ENCODE assay signal across 9 mouse cellular contexts in the genomic region with DNA sequence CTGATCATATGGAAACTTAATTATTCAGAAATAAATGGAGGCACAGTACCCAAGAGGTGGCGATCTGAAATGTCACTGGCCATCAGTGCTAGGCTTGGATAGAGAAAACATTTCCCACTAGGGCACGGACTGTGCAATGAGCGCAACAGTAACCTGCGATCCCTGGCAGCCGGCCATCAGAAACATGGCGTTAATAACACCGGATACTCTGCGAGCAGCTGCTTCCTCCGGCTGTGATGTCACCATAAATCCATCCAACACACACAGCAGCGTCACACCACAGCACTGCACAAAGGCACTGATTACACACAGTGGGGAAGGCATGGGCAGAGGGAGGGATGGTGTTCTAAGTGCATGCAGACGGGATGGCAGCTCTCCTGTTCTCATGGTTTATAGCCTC. TPM values are rescaled to one million over a fixed set of nuclear protein-coding genes. Genes with fewer than 3 reads are reported as not detected.
DNase-seq lines count a peak whose midpoint lies in the region; ATAC-seq and TF ChIP-seq lines count a peak whose summit lies in the region.
"Had no signal": no experiment of that assay in that cellular context is flagged by ENCODE, and none has a peak within 500 bp of the region (broad histone marks: within the 10 kb centered on the region; RNA-seq: fewer than 3 reads in every experiment).

No protein-coding gene starts in this region.

- H3K9me3 ChIP-seq in hindbrain, embryonic 13.5 days, result no peaks in the 10 kb centered on the region
- no peaks in the 10 kb centered on the region for H3K9me3 ChIP-seq in lung, embryonic 14.5 days (ENCODE audit: low read depth, low read length)

- peak overlapping the region; percentile 6; the same call in 1 of the 2 replicates for H3K4me2 ChIP-seq in hindbrain, embryonic 13.5 days
- H3K4me2 ChIP-seq in lung, embryonic 14.5 days, result no peak overlapping the region

- peak; percentile 83 for DNase-seq in retina, postnatal 1 day
- DNase-seq in retina, embryonic 14.5 days (ENCODE audit: low spot score), result no peak
- DNase-seq in gastrocnemius, postnatal 10 days, result peak; percentile 75
- DNase-seq in lung, embryonic 14.5 days, result peak; percentile 91
- DNase-seq in splenic B cell, adult 2 months (ENCODE audit: low read depth, low spot score), result peak; percentile 20
- DNase-seq in thymus, adult 2 months, result no peak

- H3K9ac ChIP-seq in hindbrain, embryonic 13.5 days, result peak overlapping the region; percentile 46
- 0 out of 2 replicates have a peak overlapping the region, but pooled peaks have one; percentile 3 for H3K9ac ChIP-seq in lung, embryonic 14.5 days

- no peak for TF ChIP-seq POLR2A in thymus, adult 2 months (IDR thresholded peaks at IDR 0.05; ENCODE audit: control insufficient read depth, extremely low read depth, insufficient read depth, low read length, poor library complexity)

- ATAC-seq in hindbrain, embryonic 13.5 days (ENCODE audit: low FRiP score), result no peak; the same call in 1 of the 2 replicates
- peak; percentile 28; the same call in 1 of the 2 replicates for ATAC-seq in lung, embryonic 14.5 days (ENCODE audit: insufficient read depth)
- no peak for ATAC-seq in inflammation-experienced regulatory T-cells, adult 6 months
- ATAC-seq: Patski had no signal

- peak overlapping the region; percentile 100 for H3K27ac ChIP-seq in hindbrain, embryonic 13.5 days
- H3K27ac ChIP-seq in lung, embryonic 14.5 days (ENCODE audit: low read depth), result peak overlapping the region; percentile 28; the same call in 1 of the 2 replicates
- no peak overlapping the region for H3K27ac ChIP-seq in thymus, adult 2 months (ENCODE audit: control insufficient read depth, insufficient read depth, low read length)

- no peak overlapping the region for H3K4me3 ChIP-seq in hindbrain, embryonic 13.5 days
- no peak overlapping the region for H3K4me3 ChIP-seq in lung, embryonic 14.5 days (ENCODE audit: low read depth, low read length)
- no peak overlapping the region for H3K4me3 ChIP-seq in thymus, adult 2 months (ENCODE audit: control insufficient read depth, insufficient read depth, low read length)

- H3K27me3 ChIP-seq in hindbrain, embryonic 13.5 days, result no peaks in the 10 kb centered on the region
- no peaks in the 10 kb centered on the region for H3K27me3 ChIP-seq in lung, embryonic 14.5 days (ENCODE audit: insufficient read depth, low read length)
- H3K27me3 ChIP-seq in splenic B cell, adult 2 months (ENCODE audit: control insufficient read depth, insufficient read depth, low read length, poor library complexity, severe bottlenecking), result no peaks in the 10 kb centered on the region
- H3K27me3 ChIP-seq in thymus, adult 2 months (ENCODE audit: control insufficient read depth, insufficient read depth, low read length), result no peaks in the 10 kb centered on the region
- H3K27me3 ChIP-seq: Patski had no signal

- 33% methylated on average over 11 of the region's 11 CpGs for WGBS in hindbrain, embryonic 13.5 days
- WGBS in lung, embryonic 14.5 days, result 26% methylated on average over 11 of the region's 11 CpGs
- 53% methylated on average over 11 of the region's 11 CpGs for whole genome bisulfite sequencing in thymus, adult 2 months

- H3K4me1 ChIP-seq in hindbrain, embryonic 13.5 days (replicated peaks), result peaks cover 69% of the 10 kb centered on the region
- H3K4me1 ChIP-seq in lung, embryonic 14.5 days (ENCODE audit: insufficient read depth), result peaks cover 43% of the 10 kb centered on the region
- peaks cover 34% of the 10 kb centered on the region for H3K4me1 ChIP-seq in thymus, adult 2 months (replicated peaks; ENCODE audit: control insufficient read depth, insufficient read depth, low read length)

- H3K36me3 ChIP-seq in hindbrain, embryonic 13.5 days, result peaks cover 15% of the 10 kb centered on the region
- H3K36me3 ChIP-seq in lung, embryonic 14.5 days (ENCODE audit: insufficient read depth), result peaks cover 11% of the 10 kb centered on the region; the same call in 1 of the 2 replicates
- no peaks in the 10 kb centered on the region for H3K36me3 ChIP-seq in splenic B cell, adult 2 months (ENCODE audit: control insufficient read depth, insufficient read depth, low read length, poor library complexity, severe bottlenecking)
- H3K36me3 ChIP-seq in thymus, adult 2 months (ENCODE audit: control insufficient read depth, insufficient read depth, low read length), result no peaks in the 10 kb centered on the region

- TF ChIP-seq CTCF in lung, embryonic 14.5 days (IDR thresholded peaks at IDR 0.05; ENCODE audit: low read depth), result no peak
- TF ChIP-seq CTCF in thymus, adult 2 months (IDR thresholded peaks at IDR 0.05; ENCODE audit: borderline replicate concordance, control insufficient read depth, extremely low read depth, insufficient read depth, low read length, poor library complexity), result no peak

RNA-seq across cellular contexts. Expression of gene Selplg, which starts 36.7 kb away (rescaled TPM):
- 1 to 10 TPM; 1.8 to 3.3 TPM for total RNA-seq in gastrocnemius, postnatal 10 days (2021)
- polyA plus RNA-seq in hindbrain, embryonic 13.5 days (2015; fragmentation: Nextera tagmentation; extraction: Ambion mirVana), result 1.7 and 1.9 TPM in 2 replicates
- polyA plus RNA-seq in lung, embryonic 14.5 days (2014; fragmentation: Nextera tagmentation; extraction: Ambion mirVana), result 2.9 and 3.4 TPM in 2 replicates
- polyA plus RNA-seq in inflammation-experienced regulatory T-cells, adult 6 months (2017; shearing (Covaris generic)), result 100 to 1,000 TPM; 457 to 620 (median 469) TPM
- 755 and 783 TPM in 2 replicates for polyA plus RNA-seq in thymus, adult 2 months (2012; rRNA removed)

RNA-seq across cellular contexts. Expression of gene Coro1c, which starts 39.4 kb away (rescaled TPM):
- total RNA-seq in gastrocnemius, postnatal 10 days (2021), result 10 to 100 TPM; 39.1 to 48.9 TPM
- polyA plus RNA-seq in hindbrain, embryonic 13.5 days (2015; fragmentation: Nextera tagmentation; extraction: Ambion mirVana), result 176 and 190 TPM in 2 replicates
- polyA plus RNA-seq in lung, embryonic 14.5 days (2014; fragmentation: Nextera tagmentation; extraction: Ambion mirVana), result 151 and 165 TPM in 2 replicates
- 10 to 100 TPM; 46.6 to 88.2 (median 57.2) TPM for polyA plus RNA-seq in inflammation-experienced regulatory T-cells, adult 6 months (2017; shearing (Covaris generic))
- 67.8 and 78.3 TPM in 2 replicates for polyA plus RNA-seq in thymus, adult 2 months (2012; rRNA removed)

Comparison
In these comparisons a context has a peak if more than half of its experiments do, and no peak if none do; other contexts are left out.
1. DNase-seq: peak in retina, postnatal 1 day (single experiment), gastrocnemius, postnatal 10 days (single experiment), lung, embryonic 14.5 days (single experiment) and splenic B cell, adult 2 months (single experiment); none in retina, embryonic 14.5 days (single experiment) and thymus, adult 2 months (single experiment).
2. RNA of gene Selplg, which starts 36.7 kb away (polyA plus RNA-seq): 755 to 783 TPM in thymus, adult 2 months and 457 to 620 TPM in inflammation-experienced regulatory T-cells, adult 6 months; 2.9 to 3.4 TPM in lung, embryonic 14.5 days and 1.7 to 1.9 TPM in hindbrain, embryonic 13.5 days; every median in the first group is over 100 times any median in the second.